Mouse (Mus musculus) retina, adult 2 months (tissue): ENCODE results near the gene Gm3317.
"Not testable (repeated sequence)": the region's sequence is repeated elsewhere in the genome, so short reads cannot be mapped to it uniquely, and the experiment has no call there.

ENCODE experiments used
- DNase-seq: peaks from one replicate; pipeline ENCODE4 v3.0.0-alpha.2; 2012; ENCODE audit warnings: low read depth, low spot score

Gm3317 gene

DNA sequence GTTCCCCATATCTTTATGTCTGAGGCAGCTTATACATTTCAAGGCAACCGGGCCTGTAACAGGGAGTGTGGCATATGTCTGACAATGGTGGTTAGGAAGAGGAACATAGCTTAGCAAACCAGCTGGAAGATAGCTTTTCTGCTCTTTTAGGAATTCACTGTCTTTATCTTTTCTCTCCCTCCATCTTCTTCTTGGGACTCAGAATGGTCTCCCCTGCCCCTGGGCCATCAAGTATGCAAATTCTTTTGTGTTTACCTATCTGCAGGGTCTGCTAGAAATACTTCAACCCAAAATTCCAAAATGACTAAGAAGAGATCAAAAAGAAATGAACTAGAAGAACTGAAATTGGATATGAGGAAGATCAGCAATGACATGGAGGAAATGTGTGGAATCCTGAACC, at the start of gene Gm3317:
Gene Gm3317 (plus strand): TSS at position 301 of the 400 bp plus-strand sequence.
- DNase-seq = not testable (repeated sequence)

DNA sequence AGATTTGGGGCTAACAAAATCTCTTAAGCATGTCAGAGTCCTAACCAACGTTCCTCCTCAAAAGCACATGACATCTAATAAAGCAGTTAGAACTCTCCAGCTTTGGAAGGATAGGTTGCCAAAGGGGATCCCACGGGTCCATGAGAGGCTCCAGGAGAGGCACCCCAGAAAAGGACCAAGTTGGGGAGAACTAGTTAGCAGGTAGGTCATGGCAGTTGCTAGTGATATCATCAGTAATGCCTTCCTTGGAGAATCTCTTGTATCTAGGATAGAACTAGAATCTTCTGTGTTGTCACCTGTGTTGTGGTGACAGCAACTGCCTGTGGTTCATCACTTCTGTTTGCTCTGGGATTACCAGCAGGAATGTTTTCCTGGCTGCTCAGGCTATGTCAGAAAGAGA, 33.1 kb upstream of the Gm3317 start, which contains the start of gene Gm8279:
Gene Gm8279 (plus strand): TSS at position 301 of the 400 bp plus-strand sequence.
- DNase-seq = not testable (repeated sequence)

DNA sequence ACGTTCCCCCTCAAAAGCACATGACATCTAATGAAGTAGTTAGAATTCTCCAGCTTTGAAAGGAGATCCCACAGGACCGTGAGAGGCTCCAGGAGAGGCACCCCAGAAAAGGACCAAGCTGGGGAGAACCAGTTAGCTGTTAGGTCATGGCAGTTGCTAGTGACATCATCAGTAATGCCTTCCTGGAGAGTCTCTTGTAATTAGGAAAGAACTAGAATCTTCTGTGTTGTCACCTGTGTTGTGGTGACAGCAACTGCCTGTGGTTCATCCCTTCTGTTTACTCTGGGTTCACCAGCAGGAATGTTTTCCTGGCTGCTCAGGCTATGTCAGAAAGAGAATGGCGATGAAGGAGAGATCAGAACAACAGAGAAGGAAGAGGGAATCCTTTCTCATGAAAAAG, 21.2 kb downstream of the Gm3317 start, which contains the start of gene Gm8271:
Gene Gm8271 (plus strand): TSS at position 301 of the 400 bp plus-strand sequence.
- not testable (repeated sequence) for DNase-seq
